In genomic region chr10:77409154-77409553, GRCm38 (mm10) we compare ENCODE assay signal across 26 mouse cellular contexts. TPM values are rescaled to one million over a fixed set of nuclear protein-coding genes. Genes with fewer than 3 reads are reported as not detected.
DNase-seq lines count a peak whose midpoint lies in the region; ATAC-seq lines count a peak whose summit lies in the region.
"Had no signal": no experiment of that assay in that cellular context is flagged by ENCODE, and none has a peak within 500 bp of the region (broad histone marks: within the 10 kb centered on the region; RNA-seq: fewer than 3 reads in every experiment).

No protein-coding gene starts in this region.

- H3K4me3 ChIP-seq in heart, embryonic 11.5 days (ENCODE audit: low read depth, low read length), result no peak overlapping the region
- H3K4me3 ChIP-seq in hindbrain, embryonic 14.5 days (replicated peaks; ENCODE audit: low read length), result no peak overlapping the region
- H3K4me3 ChIP-seq: embryonic facial prominence, embryonic 13.5 days; forebrain, embryonic 10.5 days; forebrain, embryonic 15.5 days; gastrocnemius, adult 2 months; intestine, embryonic 15.5 days had no signal

- no peak overlapping the region for H3K4me2 ChIP-seq in heart, embryonic 11.5 days
- no peak overlapping the region for H3K4me2 ChIP-seq in hindbrain, embryonic 14.5 days (replicated peaks)
- H3K4me2 ChIP-seq: embryonic facial prominence, embryonic 13.5 days; forebrain, embryonic 15.5 days; intestine, embryonic 15.5 days had no signal

- no peak overlapping the region for H3K9ac ChIP-seq in heart, embryonic 11.5 days (ENCODE audit: low read depth, low read length)
- no peak overlapping the region for H3K9ac ChIP-seq in hindbrain, embryonic 14.5 days
- H3K9ac ChIP-seq: embryonic facial prominence, embryonic 13.5 days; forebrain, embryonic 15.5 days; intestine, embryonic 15.5 days; liver, embryonic 14.5 days had no signal

- ATAC-seq in heart, embryonic 11.5 days (replicated peaks; ENCODE audit: insufficient number of reproducible peaks, low FRiP score, low TSS enrichment), result no peak
- no peak for ATAC-seq in hindbrain, embryonic 14.5 days (ENCODE audit: low FRiP score)
- ATAC-seq: forebrain, embryonic 15.5 days; hindbrain, postnatal 0 days; intestine, embryonic 15.5 days had no signal

- H3K27me3 ChIP-seq in heart, embryonic 11.5 days (ENCODE audit: control insufficient read depth, insufficient read depth, low read length), result no peaks in the 10 kb centered on the region
- no peaks in the 10 kb centered on the region for H3K27me3 ChIP-seq in hindbrain, embryonic 14.5 days (ENCODE audit: control insufficient read depth, insufficient read depth, low read length)
- H3K27me3 ChIP-seq: embryonic facial prominence, embryonic 13.5 days; forebrain, embryonic 15.5 days; intestine, embryonic 15.5 days had no signal

- H3K36me3 ChIP-seq in heart, embryonic 11.5 days (ENCODE audit: control insufficient read depth, insufficient read depth, low read length), result no peaks in the 10 kb centered on the region
- no peaks in the 10 kb centered on the region for H3K36me3 ChIP-seq in hindbrain, embryonic 14.5 days (replicated peaks; ENCODE audit: control insufficient read depth, insufficient read depth)
- H3K36me3 ChIP-seq: embryonic facial prominence, embryonic 13.5 days; forebrain, embryonic 10.5 days; forebrain, embryonic 15.5 days; intestine, embryonic 15.5 days had no signal

- peaks cover 4% of the 10 kb centered on the region for H3K4me1 ChIP-seq in heart, embryonic 11.5 days (ENCODE audit: control insufficient read depth, insufficient read depth, low read length)
- no peaks in the 10 kb centered on the region for H3K4me1 ChIP-seq in hindbrain, embryonic 14.5 days (replicated peaks; ENCODE audit: control insufficient read depth, insufficient read depth, low read length)
- H3K4me1 ChIP-seq: embryonic facial prominence, embryonic 13.5 days; forebrain, embryonic 15.5 days; intestine, embryonic 15.5 days had no signal

- peak; percentile 31 for DNase-seq in adrenal gland, adult 2 months
- DNase-seq in adrenal gland, postnatal 4 days (ENCODE audit: low spot score in 2 of 2), result no peak
- DNase-seq in cerebellum, adult 9-11 months, result peak; percentile 59
- no peak for DNase-seq in cerebellum, postnatal 36 days
- DNase-seq in heart, adult 8-10 months (ENCODE audit: low spot score), result peak; percentile 54
- DNase-seq in adipocyte (ENCODE audit: low spot score), result peak; percentile 18
- no peak for DNase-seq in hindbrain, embryonic 14.5 days (ENCODE audit: low spot score)
- DNase-seq: adrenal gland, postnatal 25 days; gastrocnemius, adult 2 months; kidney, adult 2 months; kidney, postnatal 10 days; layer of hippocampus, postnatal 36 days; left cerebral cortex, postnatal 4 days; lung, adult 2 months; lung, postnatal 10 days; midbrain, embryonic 14.5 days; thymus, adult 2 months; thymus, postnatal 36 days had no signal

- no peak overlapping the region for H3K27ac ChIP-seq in heart, embryonic 11.5 days (ENCODE audit: low read depth, low read length)
- H3K27ac ChIP-seq in hindbrain, embryonic 14.5 days, result no peak overlapping the region
- H3K27ac ChIP-seq: embryonic facial prominence, embryonic 13.5 days; forebrain, embryonic 10.5 days; forebrain, embryonic 15.5 days; gastrocnemius, adult 2 months; hindbrain, postnatal 0 days; intestine, embryonic 15.5 days; liver, embryonic 14.5 days; macrophage had no signal

- WGBS in heart, embryonic 11.5 days (ENCODE audit: insufficient replicate concordance), result 65% methylated on average over 2 of the region's 2 CpGs
- 91% methylated on average over 2 of the region's 2 CpGs for WGBS in hindbrain, embryonic 14.5 days

- no peaks in the 10 kb centered on the region for H3K9me3 ChIP-seq in heart, embryonic 11.5 days (replicated peaks; ENCODE audit: control insufficient read depth, low read length)
- H3K9me3 ChIP-seq in hindbrain, embryonic 14.5 days (ENCODE audit: control insufficient read depth, low read length), result no peaks in the 10 kb centered on the region
- H3K9me3 ChIP-seq: embryonic facial prominence, embryonic 13.5 days; forebrain, embryonic 10.5 days; forebrain, embryonic 15.5 days; intestine, embryonic 15.5 days had no signal

RNA-seq across cellular contexts. Expression of gene Adarb1, which starts 8.9 kb away (rescaled TPM):
- total RNA-seq in adrenal gland, adult 2 months (2021), result 10 to 100 TPM; 14.4 to 23.5 TPM
- polyA plus RNA-seq in adrenal gland, adult 2 months (2012; rRNA removed), result 11.3 and 13.5 TPM in 2 replicates
- total RNA-seq in adrenal gland, postnatal 4 days (2021), result 10 to 100 TPM; 16.0 to 16.2 TPM
- 10 to 100 TPM; 12.4 to 17.7 (median 16.4) TPM for total RNA-seq in heart, adult 8-10 months (2022)
- 8.7 and 8.8 TPM in 2 replicates for polyA plus RNA-seq in heart, embryonic 11.5 days (2014; fragmentation: Nextera tagmentation; extraction: Ambion mirVana)
- polyA plus RNA-seq in hindbrain, embryonic 14.5 days (2014; fragmentation: Nextera tagmentation; extraction: Ambion mirVana), result 20.6 and 20.7 TPM in 2 replicates

Comparison
In these comparisons a context has a peak if more than half of its experiments do, and no peak if none do; other contexts are left out.
1. DNase-seq: peak in adrenal gland, adult 2 months (single experiment), cerebellum, adult 9-11 months (single experiment), heart, adult 8-10 months (single experiment) and adipocyte (single experiment); none in adrenal gland, postnatal 4 days (0 of 2), cerebellum, postnatal 36 days (0 of 2) and hindbrain, embryonic 14.5 days (single experiment).